Mouse (Mus musculus): Measurements from ENCODE around the gene Dnmt3b. TPM values are rescaled to one million over a fixed set of nuclear protein-coding genes. Genes with fewer than 3 reads are reported as not detected.

Dnmt3b gene
- total and polyA plus RNA-seq, 3 experiments, result 11.6 to 17.5 TPM; not detected in 1

DNA sequence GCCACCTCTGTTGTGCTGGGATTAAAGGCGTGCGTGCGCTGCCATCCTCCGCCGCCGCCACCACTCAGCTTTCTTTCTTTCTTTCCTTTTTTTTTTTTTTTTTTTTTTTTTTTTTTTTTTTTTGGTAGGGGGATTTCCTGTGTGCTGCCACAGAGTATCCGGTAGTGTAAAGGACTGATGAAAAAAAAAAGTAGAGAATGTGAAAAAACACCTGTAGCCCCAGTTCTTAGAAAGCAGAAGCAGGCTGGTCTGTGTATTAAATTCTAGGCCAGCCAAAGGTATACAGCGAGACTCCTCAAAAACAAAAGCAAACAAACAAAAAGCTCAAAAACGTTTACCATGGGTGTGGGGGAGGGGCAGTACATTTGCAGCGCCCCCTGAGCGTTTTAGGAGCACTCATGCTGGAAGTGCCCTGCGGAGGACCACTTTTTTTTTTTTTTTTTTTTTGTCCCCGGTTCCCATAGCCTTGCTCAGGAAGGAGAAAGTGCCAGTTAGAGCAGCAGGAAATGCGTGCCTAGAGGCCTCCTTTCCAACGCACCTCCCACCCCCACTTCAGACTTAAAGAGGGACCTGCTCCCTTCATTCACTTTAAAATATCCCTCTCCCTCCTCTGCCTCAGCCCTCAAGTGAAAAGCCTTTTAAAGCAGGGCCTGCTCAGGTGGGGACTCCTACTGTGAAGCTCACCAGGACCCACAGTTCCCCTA is 10.1 kb upstream of the Dnmt3b start:
- DNase-seq (ENCODE audit: low read depth, low spot score), result no peak
- no peak overlapping the region for H3K9ac ChIP-seq (ENCODE audit: control insufficient read depth, low read depth, low read length, poor library complexity, severe bottlenecking)
- H3K36me3 ChIP-seq (ENCODE audit: control insufficient read depth in 1 of 2, insufficient read depth in 2 of 2, low read length in 2 of 2), result no peaks in the 10 kb centered on the region
- TF ChIP-seq SMC3 (IDR thresholded peaks at IDR 0.05; ENCODE audit: low read depth, low read length) (no peak), USF2 (IDR thresholded peaks at IDR 0.05; ENCODE audit: borderline replicate concordance in 1 of 2, insufficient read depth in 1 of 2, low read depth in 1 of 2, low read length in 2 of 2) (no peak), TAL1 (IDR thresholded peaks at IDR 0.05; ENCODE audit: low read length) (no peak), ZNF384 (IDR thresholded peaks at IDR 0.05; ENCODE audit: low read depth, low read length) (0 out of 2 replicates have a peak, but pooled peaks have one; percentile 22)
- H3K79me2 ChIP-seq (ENCODE audit: control insufficient read depth, insufficient read depth, low read length, poor library complexity), result no peaks in the 10 kb centered on the region; the same call in 1 of the 2 replicates
- no peak overlapping the region for H3K27ac ChIP-seq (ENCODE audit: control insufficient read depth, low read depth, low read length)
- H3K27me3 ChIP-seq (ENCODE audit: control insufficient read depth in 1 of 2, insufficient read depth in 2 of 2, low read length in 2 of 2), result peaks cover 16 to 24% of the 10 kb centered on the region in 2 experiments
- H3K9me3 ChIP-seq (replicated peaks; ENCODE audit: insufficient read depth, low read length), result no peaks in the 10 kb centered on the region
- H3K4me1 ChIP-seq (ENCODE audit: control insufficient read depth in 1 of 2, insufficient read depth in 2 of 2, low read length in 2 of 2), result no peaks in the 10 kb centered on the region
- H3K4me3 ChIP-seq (ENCODE audit: control insufficient read depth in 1 of 2, insufficient read depth in 1 of 2, low read depth in 2 of 2, low read length in 2 of 2), result no peak overlapping the region

DNA sequence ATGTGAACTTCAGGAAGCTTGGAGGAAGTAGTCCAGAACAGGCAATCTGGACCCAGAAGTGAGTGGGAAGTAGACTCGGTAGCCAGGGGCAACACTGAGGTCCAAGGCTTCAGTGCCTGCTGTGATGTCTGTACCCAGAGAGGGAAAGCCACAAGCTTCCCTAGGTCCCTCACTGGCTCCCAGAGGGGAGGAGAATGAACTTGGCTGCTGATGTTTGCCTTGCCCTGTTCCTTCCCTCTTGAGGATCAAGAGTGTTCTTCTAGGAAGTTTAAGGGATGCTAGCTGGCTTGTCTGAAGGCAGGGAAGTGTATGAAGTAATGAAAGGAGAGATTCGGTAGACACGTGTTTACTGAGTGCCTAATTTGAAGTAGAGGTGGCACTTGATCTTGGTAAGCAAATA is 6.8 kb upstream of the Dnmt3b start:
- Histone ChIP-seq H3K9me3 (replicated peaks; ENCODE audit: insufficient read depth, low read length) (no peaks in the 10 kb centered on the region), H3K4me1 (ENCODE audit: control insufficient read depth in 1 of 2, insufficient read depth in 2 of 2, low read length in 2 of 2) (no peaks in the 10 kb centered on the region), H3K79me2 (ENCODE audit: control insufficient read depth, insufficient read depth, low read length, poor library complexity) (no peaks in the 10 kb centered on the region; the same call in 1 of the 2 replicates), H3K9ac (ENCODE audit: control insufficient read depth, low read depth, low read length, poor library complexity, severe bottlenecking) (no peak overlapping the region), H3K27ac (ENCODE audit: control insufficient read depth, low read depth, low read length) (no peak overlapping the region), H3K4me3 (ENCODE audit: control insufficient read depth in 1 of 2, insufficient read depth in 1 of 2, low read depth in 2 of 2, low read length in 2 of 2) (no peak overlapping the region), H3K36me3 (ENCODE audit: control insufficient read depth in 1 of 2, insufficient read depth in 2 of 2, low read length in 2 of 2) (no peaks in the 10 kb centered on the region), H3K27me3 (ENCODE audit: control insufficient read depth in 1 of 2, insufficient read depth in 2 of 2, low read length in 2 of 2) (peaks cover 8 to 22% of the 10 kb centered on the region in 2 experiments)
- TF ChIP-seq MEF2A (IDR thresholded peaks at IDR 0.05; ENCODE audit: extremely low read depth, insufficient replicate concordance, low read depth, low read length, poor library complexity, severe bottlenecking), result no peak
- no peak for TF ChIP-seq USF2 (IDR thresholded peaks at IDR 0.05; ENCODE audit: borderline replicate concordance in 1 of 2, insufficient read depth in 1 of 2, low read depth in 1 of 2, low read length in 2 of 2)
- TF ChIP-seq MAX (IDR thresholded peaks at IDR 0.05; ENCODE audit: low read length), result no peak
- no peak for TF ChIP-seq GABPA (IDR thresholded peaks at IDR 0.05; ENCODE audit: low read depth, low read length)
- DNase-seq (ENCODE audit: low read depth, low spot score), result no peak

DNA sequence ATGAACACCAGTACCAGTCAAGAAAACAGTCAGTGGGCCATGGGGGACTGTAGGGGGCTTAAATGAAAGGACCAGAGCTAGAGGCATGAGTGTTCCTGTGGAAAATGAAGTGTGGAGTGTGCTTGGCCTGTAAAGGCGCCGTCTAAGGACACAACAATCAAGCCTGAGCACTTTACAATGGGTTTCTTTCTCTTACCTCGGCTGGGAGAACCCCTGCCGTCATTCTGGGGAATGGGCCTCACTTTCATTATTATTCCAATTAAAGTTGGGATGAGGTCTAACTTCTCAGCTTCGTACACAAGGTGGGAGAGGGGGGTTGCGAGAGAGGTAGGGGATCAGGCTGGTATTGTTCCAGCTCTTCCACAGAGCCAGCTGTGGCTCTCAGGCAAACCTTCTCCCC is 6.3 kb upstream of the Dnmt3b start:
- Histone ChIP-seq H3K27ac (ENCODE audit: control insufficient read depth, low read depth, low read length) (no peak overlapping the region), H3K79me2 (ENCODE audit: control insufficient read depth, insufficient read depth, low read length, poor library complexity) (no peaks in the 10 kb centered on the region; the same call in 1 of the 2 replicates), H3K4me1 (ENCODE audit: control insufficient read depth in 1 of 2, insufficient read depth in 2 of 2, low read length in 2 of 2) (no peaks in the 10 kb centered on the region), H3K9ac (ENCODE audit: control insufficient read depth, low read depth, low read length, poor library complexity, severe bottlenecking) (no peak overlapping the region), H3K9me3 (replicated peaks; ENCODE audit: insufficient read depth, low read length) (no peaks in the 10 kb centered on the region), H3K36me3 (ENCODE audit: control insufficient read depth in 1 of 2, insufficient read depth in 2 of 2, low read length in 2 of 2) (no peaks in the 10 kb centered on the region), H3K4me3 (ENCODE audit: control insufficient read depth in 1 of 2, insufficient read depth in 1 of 2, low read depth in 2 of 2, low read length in 2 of 2) (no peak overlapping the region), H3K27me3 (ENCODE audit: control insufficient read depth in 1 of 2, insufficient read depth in 2 of 2, low read length in 2 of 2) (peaks cover 5 to 25% of the 10 kb centered on the region in 2 experiments)
- DNase-seq (ENCODE audit: low read depth, low spot score), result no peak
- TF ChIP-seq CTCF (IDR thresholded peaks at IDR 0.05 in 2 of 3, conservative IDR thresholded peaks at IDR 0.05 in 1 of 3; ENCODE audit: control insufficient read depth in 1 of 3, insufficient read depth in 1 of 3, low read depth in 2 of 3, low read length in 3 of 3, poor library complexity in 1 of 3, severe bottlenecking in 1 of 3) (no peak), POLR2AphosphoS2 (IDR thresholded peaks at IDR 0.05; ENCODE audit: low read length) (no peak), USF1 (IDR thresholded peaks at IDR 0.05; ENCODE audit: low read depth, low read length) (no peak), BHLHE40 (IDR thresholded peaks at IDR 0.05; ENCODE audit: borderline replicate concordance, low read depth, low read length) (no peak), SMC3 (IDR thresholded peaks at IDR 0.05; ENCODE audit: low read depth, low read length) (no peak), MAX (IDR thresholded peaks at IDR 0.05; ENCODE audit: low read length) (no peak), POLR2A (IDR thresholded peaks at IDR 0.05; ENCODE audit: control insufficient read depth in 1 of 2, insufficient read depth in 1 of 2, low read depth in 1 of 2, low read length in 2 of 2, poor library complexity in 1 of 2) (no peak), TAL1 (IDR thresholded peaks at IDR 0.05; ENCODE audit: low read length) (no peak), USF2 (IDR thresholded peaks at IDR 0.05; ENCODE audit: borderline replicate concordance in 1 of 2, insufficient read depth in 1 of 2, low read depth in 1 of 2, low read length in 2 of 2) (no peak), ZNF384 (IDR thresholded peaks at IDR 0.05; ENCODE audit: low read depth, low read length) (no peak), RAD21 (IDR thresholded peaks at IDR 0.05; ENCODE audit: low read depth, low read length) (no peak), KAT2A (conservative IDR thresholded peaks at IDR 0.05; ENCODE audit: low read depth, low read length) (no peak), ETS1 (IDR thresholded peaks at IDR 0.05; ENCODE audit: low read depth, low read length) (no peak), SIN3A (IDR thresholded peaks at IDR 0.05; ENCODE audit: low read length) (no peak), NRF1 (IDR thresholded peaks at IDR 0.05; ENCODE audit: insufficient read depth, low read depth, low read length, poor library complexity, severe bottlenecking) (no peak), MYB (IDR thresholded peaks at IDR 0.05; ENCODE audit: low read depth, low read length) (no peak)

Data from MEL (cell line).